Mouse (Mus musculus) spleen, adult 2 months (tissue): ENCODE measurements around the gene Galns.

Experiments used
- CTCF ChIP-seq: fragments of 200-500 bp; IDR thresholded peaks from 2 replicates; pipeline ENCODE4 v1.5.1; 2011; ENCODE audit warnings: mild to moderate bottlenecking, inconsistent platforms; ENCODE audit not compliant: insufficient read depth, insufficient read length, insufficient replicate concordance; ENCODE audit errors: extremely low read depth
- POLR2A ChIP-seq: fragments of 200-500 bp; IDR thresholded peaks from 2 replicates; pipeline ENCODE4 v1.6.1; 2011; ENCODE audit warnings: low read depth, low read length, inconsistent platforms

GRCm38 (mm10) chr8:122654768-122655167, 43.5 kb upstream of the Galns start:
- TF ChIP-seq CTCF (no peak), POLR2A (no peak)
